Mouse (Mus musculus): ENCODE results near the gene Arpc5l.
A peak's percentile ranks its signal among the peaks of the same experiment; 100 is the strongest.

The Arpc5l gene

GRCm38 (mm10) chr2:39004880-39005435 is at the start of gene Arpc5l:
Arpc5l (plus strand) TSS chr2:39005348.
- peak; percentile 89 to 90 for DNase-seq (ENCODE audit: low spot score in 2 of 2)

GRCm38 (mm10) chr2:38956062-38956461 is 49.1 kb upstream of the Arpc5l start:
- DNase-seq (ENCODE audit: low spot score in 2 of 2), result no peak

GRCm38 (mm10) chr2:38957671-38958223 is 47.4 kb upstream of the Arpc5l start:
- DNase-seq (ENCODE audit: low spot score in 2 of 2), result no peak

- no peak for DNase-seq (ENCODE audit: low spot score in 2 of 2)
Measured at GRCm38 (mm10) chr2:38964198-38964597, 41.0 kb upstream of the Arpc5l start.

GRCm38 (mm10) chr2:38969650-38970049 is 35.5 kb upstream of the Arpc5l start:
- no peak for DNase-seq (ENCODE audit: low spot score in 2 of 2)

GRCm38 (mm10) chr2:38970057-38970456 is 35.1 kb upstream of the Arpc5l start:
- no peak for DNase-seq (ENCODE audit: low spot score in 2 of 2)

- DNase-seq (ENCODE audit: low spot score in 2 of 2), result no peak
Measured at GRCm38 (mm10) chr2:38973223-38973622, 31.9 kb upstream of the Arpc5l start.

- DNase-seq (ENCODE audit: low spot score in 2 of 2), result no peak
Measured at GRCm38 (mm10) chr2:38973701-38974100, 31.4 kb upstream of the Arpc5l start.

GRCm38 (mm10) chr2:38974171-38974570 is 31.0 kb upstream of the Arpc5l start:
- DNase-seq (ENCODE audit: low spot score in 2 of 2), result no peak

GRCm38 (mm10) chr2:38975181-38975580 is 30.0 kb upstream of the Arpc5l start:
- no peak for DNase-seq (ENCODE audit: low spot score in 2 of 2)

- no peak for DNase-seq (ENCODE audit: low spot score in 2 of 2)
Measured at GRCm38 (mm10) chr2:38975941-38976805, 29.0 kb upstream of the Arpc5l start.

- DNase-seq (ENCODE audit: low spot score in 2 of 2), result no peak
Measured at GRCm38 (mm10) chr2:38977837-38978236, 27.3 kb upstream of the Arpc5l start.

GRCm38 (mm10) chr2:38983456-38983855 is 21.7 kb upstream of the Arpc5l start:
- DNase-seq (ENCODE audit: low spot score in 2 of 2), result no peak

GRCm38 (mm10) chr2:38986580-38986979 is 18.6 kb upstream of the Arpc5l start:
- DNase-seq (ENCODE audit: low spot score in 2 of 2), result no peak

- no peak for DNase-seq (ENCODE audit: low spot score in 2 of 2)
Measured at GRCm38 (mm10) chr2:38987371-38987770, 17.8 kb upstream of the Arpc5l start.

- DNase-seq (ENCODE audit: low spot score in 2 of 2), result no peak
Measured at GRCm38 (mm10) chr2:38987803-38988510, 17.2 kb upstream of the Arpc5l start.

GRCm38 (mm10) chr2:38988929-38989328 is 16.2 kb upstream of the Arpc5l start:
- DNase-seq (ENCODE audit: low spot score in 2 of 2), result no peak

- DNase-seq (ENCODE audit: low spot score in 2 of 2), result no peak
Measured at GRCm38 (mm10) chr2:38992004-38992403, 13.1 kb upstream of the Arpc5l start.

- DNase-seq (ENCODE audit: low spot score in 2 of 2), result no peak
Measured at GRCm38 (mm10) chr2:38992452-38992851, 12.7 kb upstream of the Arpc5l start.

- DNase-seq (ENCODE audit: low spot score in 2 of 2), result peak; percentile 82 to 83
Measured at GRCm38 (mm10) chr2:38997386-38998374, 7.5 kb upstream of the Arpc5l start, which contains the start of gene Wdr38. Wdr38 (plus strand) TSS chr2:38997476.

GRCm38 (mm10) chr2:38999381-38999780 is 5.8 kb upstream of the Arpc5l start:
- DNase-seq (ENCODE audit: low spot score in 2 of 2), result no peak

Data from right cerebral cortex, postnatal 36 days (tissue).